Mouse (Mus musculus): ENCODE data around the gene Drg2.

DNA sequence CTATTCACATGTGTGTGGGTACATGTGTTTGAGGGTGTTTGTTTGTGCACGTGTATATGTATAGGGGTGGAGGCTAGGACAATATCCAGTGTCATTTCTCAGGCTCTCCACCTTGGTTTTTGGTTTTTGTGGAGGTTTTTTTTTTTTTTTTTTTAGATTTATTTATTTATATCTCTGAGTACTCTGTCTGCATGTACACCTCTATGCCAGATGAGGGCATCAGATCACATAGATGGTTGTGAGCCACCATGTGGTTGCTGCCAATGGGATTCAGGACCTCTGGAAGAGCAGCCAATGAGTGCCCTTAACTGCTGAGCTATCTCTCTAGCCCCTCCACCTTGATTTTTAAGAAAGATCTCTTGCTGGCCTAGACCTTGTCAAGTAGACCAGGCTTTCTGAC lies 3.6 kb downstream of the Drg2 start:
- TF ChIP-seq CTCF (IDR thresholded peaks at IDR 0.05; ENCODE audit: low read depth) (peak; percentile 43), EP300 (optimal IDR thresholded peaks at IDR 0.05) (no peak)

All from stomach, postnatal 0 days (tissue).